Mouse (Mus musculus) Muller cell, postnatal 12 days (primary cell): ENCODE results near the gene Zbtb16.
A peak's percentile ranks its signal among the peaks of the same experiment; 100 is the strongest.

ENCODE experiments used
- DNase-seq: peaks from one replicate; pipeline ENCODE4 v3.0.0-alpha.2; 2015; ENCODE audit errors: inconsistent ontology term

The Zbtb16 gene

DNA sequence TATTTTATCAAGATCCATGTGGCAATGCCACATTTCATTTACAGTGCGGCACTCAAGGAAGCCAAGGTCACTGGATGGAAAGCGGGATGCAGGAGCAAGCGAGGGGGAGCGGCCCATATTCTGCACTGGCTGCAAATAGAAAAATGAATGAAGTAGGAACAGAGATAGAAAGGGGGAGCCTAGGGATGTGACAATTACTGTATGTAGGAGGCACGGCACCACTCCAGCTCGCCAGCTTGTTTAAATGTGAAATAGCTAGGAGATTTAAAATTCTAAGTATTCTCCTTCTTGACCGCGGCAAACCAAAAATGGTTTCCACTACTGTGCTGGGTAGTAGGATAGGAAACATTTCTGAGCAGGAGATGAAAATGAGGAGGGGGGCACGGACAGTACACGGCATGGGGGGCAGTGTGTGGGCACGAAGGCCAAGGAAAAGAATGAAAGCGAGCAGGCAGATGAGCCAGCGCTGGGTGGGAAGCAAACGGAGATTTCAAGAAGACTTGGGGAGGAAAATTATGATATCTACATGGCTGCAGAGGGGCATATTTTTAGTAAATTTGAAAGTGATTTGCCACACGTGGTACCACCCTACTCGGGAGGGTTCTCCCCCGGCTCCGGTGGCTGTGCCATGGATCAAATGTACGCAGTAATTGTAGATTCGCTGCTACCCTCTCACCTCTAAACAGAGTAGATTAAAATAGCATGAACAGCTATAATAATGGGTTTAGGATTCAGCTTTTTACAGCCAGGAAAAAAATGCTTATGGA lies 68.2 kb downstream of the Zbtb16 start:
- no peak for DNase-seq

GRCm38 (mm10) chr9:48765927-48766326 lies 70.1 kb downstream of the Zbtb16 start:
- no peak for DNase-seq

DNA sequence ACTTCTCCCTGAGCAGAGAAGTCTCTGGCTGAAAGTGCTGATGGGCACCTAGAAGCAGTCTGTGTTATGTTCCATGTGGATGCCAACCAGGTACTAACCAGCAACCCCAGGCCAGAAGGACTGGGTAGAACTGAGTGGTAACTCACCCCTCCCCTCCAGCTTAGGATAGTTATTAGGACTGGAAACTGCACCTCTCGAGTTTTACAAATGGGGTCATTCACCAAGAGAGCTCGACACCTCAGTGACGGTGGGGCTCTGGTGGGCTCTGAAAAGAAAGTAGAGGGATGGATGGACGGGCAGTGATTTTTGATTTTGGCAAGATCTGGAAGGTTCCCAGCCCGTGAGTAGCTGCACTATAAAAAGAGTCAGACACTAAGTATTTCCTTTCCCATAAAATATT lies 71.7 kb downstream of the Zbtb16 start:
- DNase-seq, result no peak

- no peak for DNase-seq
Measured at GRCm38 (mm10) chr9:48761732-48762637, 74.0 kb downstream of the Zbtb16 start.

- DNase-seq, result no peak
Measured at GRCm38 (mm10) chr9:48761175-48761556, 74.9 kb downstream of the Zbtb16 start.

DNA sequence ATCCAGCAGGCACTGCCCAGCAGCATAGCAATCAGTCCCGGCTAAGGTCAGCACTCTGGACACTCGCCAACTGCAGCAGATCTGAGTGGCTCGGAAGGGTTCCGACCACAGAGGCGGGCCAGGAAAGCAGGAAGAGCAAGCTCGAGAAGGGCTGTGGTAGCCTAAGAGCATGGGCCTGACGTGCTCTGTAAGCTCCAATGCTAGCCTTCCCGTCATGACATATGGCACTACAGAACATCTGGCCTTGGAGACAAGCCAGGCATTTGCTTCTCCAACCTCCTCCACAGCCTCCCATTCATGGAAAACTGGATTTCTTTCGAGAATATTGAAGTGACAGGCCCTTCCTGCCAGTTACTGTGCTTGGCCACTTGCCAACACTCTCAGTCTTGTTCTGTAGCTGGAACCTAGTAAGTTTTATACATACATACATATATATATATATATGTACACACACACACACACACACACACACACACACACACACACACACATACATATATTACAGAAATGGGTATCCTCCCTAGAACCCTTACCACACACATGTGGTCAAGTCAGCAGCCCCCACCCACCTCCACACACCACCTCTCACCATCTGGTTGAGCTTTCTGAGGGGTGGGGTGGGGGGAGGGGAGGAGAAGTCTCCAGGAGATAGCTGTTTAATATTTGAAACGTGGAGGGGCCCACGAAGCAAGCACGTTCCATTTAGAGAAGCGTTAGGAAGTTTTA lies 75.4 kb downstream of the Zbtb16 start:
- DNase-seq, result peak; percentile 55

DNA sequence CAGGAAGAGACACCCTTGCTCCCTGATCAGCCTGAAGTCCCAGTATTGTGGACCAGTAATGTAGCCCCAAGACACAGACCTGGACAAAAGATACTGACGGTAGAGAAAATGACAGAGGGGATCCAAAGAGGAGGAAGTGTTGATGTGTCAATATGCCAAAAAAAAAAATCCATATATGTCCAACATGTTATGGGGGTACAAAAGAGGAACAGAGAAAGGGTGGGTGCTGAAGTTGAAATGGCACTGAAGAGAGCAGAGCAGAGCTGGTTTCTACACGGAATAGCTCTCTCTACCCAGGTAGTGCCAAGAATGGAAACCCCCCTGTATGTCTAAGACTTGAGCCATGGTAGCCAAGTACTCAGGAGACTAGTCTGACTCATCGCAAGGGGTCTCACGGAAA lies 76.9 kb downstream of the Zbtb16 start:
- DNase-seq, result no peak

GRCm38 (mm10) chr9:48757650-48758580 lies 78.1 kb downstream of the Zbtb16 start:
- no peak for DNase-seq

DNA sequence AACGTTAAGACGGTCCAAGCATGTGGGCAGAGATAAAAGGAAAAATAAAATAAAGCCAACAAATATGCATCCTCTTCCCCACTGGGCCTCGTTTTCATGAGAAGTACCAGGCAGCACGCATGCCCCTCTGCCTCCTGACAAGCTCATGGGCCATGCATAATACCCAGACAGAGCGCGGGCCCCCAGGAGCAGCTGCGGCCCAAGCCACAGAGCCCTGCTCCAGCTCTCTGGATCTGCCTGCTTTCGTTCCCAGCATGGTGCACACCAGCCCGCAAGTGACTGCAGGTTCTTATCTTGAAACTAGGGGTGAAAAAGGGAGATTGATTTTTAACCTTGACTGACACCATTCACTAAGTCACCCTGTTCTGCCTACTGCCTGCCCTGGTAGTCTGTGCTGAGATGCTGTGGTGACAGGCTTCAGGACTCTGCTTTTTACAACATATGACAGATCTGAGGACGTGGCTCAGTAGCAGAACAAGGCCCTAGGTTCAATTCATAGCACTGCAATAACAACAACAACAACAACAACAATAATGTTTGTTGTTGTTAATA lies 79.7 kb downstream of the Zbtb16 start:
- DNase-seq, result no peak

GRCm38 (mm10) chr9:48755438-48756070 lies 80.5 kb downstream of the Zbtb16 start:
- no peak for DNase-seq

GRCm38 (mm10) chr9:48754418-48754817 lies 81.6 kb downstream of the Zbtb16 start:
- no peak for DNase-seq

GRCm38 (mm10) chr9:48753881-48754280 lies 82.1 kb downstream of the Zbtb16 start:
- no peak for DNase-seq

- no peak for DNase-seq
Measured at GRCm38 (mm10) chr9:48751900-48752299, 84.1 kb downstream of the Zbtb16 start.

DNA sequence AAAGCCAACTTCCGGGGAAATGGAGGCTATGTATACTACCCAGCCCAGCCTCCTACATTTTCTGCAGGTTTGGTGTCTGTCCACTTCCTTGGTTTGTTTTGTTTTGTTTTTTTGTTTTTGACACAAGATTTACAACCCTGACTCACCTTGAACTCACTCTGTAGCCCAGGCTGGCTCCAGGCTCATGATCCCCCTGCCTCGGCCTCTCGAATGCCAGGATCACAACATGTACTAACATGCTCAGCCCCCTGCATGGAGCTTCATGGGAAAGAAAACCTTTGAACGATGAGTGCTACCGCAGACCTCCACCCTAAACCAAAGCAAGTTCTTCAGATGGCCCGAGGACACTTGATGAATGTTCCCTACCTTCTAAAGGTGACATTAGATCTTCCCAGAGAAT lies 86.4 kb downstream of the Zbtb16 start:
- no peak for DNase-seq

- DNase-seq, result no peak
Measured at GRCm38 (mm10) chr9:48749168-48749567, 86.9 kb downstream of the Zbtb16 start.

DNA sequence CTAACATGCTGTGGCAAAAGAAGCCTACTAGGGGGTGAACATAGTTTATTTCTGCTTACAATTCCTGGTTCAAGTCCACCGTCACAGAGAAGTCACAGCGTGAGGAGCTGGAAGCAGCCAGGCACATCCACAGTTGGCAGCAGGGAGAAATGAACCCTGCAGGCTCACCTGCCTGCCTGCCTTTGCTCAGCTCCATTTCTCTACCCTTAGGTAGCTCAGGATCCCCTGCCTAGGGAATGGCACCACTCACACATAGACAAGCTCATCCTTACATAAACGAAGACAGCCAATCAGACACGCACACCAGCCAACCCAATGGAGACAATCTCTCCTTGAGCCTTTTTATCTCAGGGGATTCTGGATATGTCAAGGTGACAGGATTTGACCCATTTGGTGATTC lies 87.3 kb downstream of the Zbtb16 start:
- DNase-seq, result no peak

DNA sequence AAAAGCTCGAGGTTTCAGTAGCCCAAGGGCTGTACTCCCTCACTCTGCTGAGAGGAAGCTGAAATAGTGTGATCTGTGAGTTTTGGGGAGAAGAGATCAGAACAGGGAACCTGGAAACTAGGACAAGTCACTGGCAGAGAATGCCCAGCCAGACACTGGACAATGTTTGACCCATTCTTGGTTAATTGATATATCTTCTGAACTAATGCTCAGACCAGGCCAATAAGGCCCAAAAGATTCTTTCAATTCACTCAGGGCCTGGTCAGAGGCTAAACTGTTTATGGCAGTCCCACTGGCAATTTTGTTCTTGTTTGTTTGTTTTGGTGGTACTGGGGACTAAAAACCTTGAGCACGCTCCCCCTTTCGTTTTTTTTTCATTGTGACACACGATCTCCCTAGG lies 87.8 kb downstream of the Zbtb16 start:
- no peak for DNase-seq

DNA sequence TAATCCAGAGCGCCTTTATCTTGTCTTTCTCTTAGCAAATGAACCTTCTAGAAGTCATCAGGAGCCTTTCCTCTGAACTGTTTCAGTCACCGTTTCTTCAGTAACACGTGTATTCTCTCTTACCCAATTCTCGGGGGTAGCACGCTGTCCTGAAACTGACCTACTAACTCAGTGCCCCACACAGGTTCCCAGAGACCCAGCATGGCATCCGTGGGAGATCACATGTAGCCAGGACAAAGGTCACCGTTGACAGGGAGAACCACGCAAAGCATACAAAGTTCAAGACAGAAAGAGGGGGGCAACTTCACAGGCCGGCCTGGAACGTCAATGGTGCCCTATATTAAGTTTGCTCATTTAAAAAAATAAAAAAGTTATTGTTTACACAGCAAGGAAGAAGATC lies 89.5 kb downstream of the Zbtb16 start:
- no peak for DNase-seq

GRCm38 (mm10) chr9:48745347-48746119 lies 90.5 kb downstream of the Zbtb16 start:
- DNase-seq, result no peak

GRCm38 (mm10) chr9:48744916-48745315 lies 91.1 kb downstream of the Zbtb16 start:
- DNase-seq, result no peak
